Mouse (Mus musculus) myocyte (in vitro differentiated cells): Measurements from ENCODE around the gene Nupr1l. TPM values are rescaled to one million over a fixed set of nuclear protein-coding genes. Genes with fewer than 3 reads are reported as not detected.
"Not testable (repeated sequence)": the region's sequence is repeated elsewhere in the genome, so short reads cannot be mapped to it uniquely, and the experiment has no call there.

ENCODE experiments used
- H3K27me3 ChIP-seq: one replicate; pipeline ENCODE4 v1.6.1; 2011; ENCODE audit not compliant: control insufficient read depth, insufficient read depth, insufficient read length
- H3K36me3 ChIP-seq: one replicate; pipeline ENCODE4 v1.6.1; 2011; ENCODE audit not compliant: control insufficient read depth, insufficient read depth
- H3K4me2 ChIP-seq: one replicate; pipeline ENCODE4 v1.6.1; 2011; ENCODE audit warnings: low read depth, control low read depth
- H3K4me3 ChIP-seq: one replicate; pipeline ENCODE4 v1.5.1; 2011; ENCODE audit warnings: mild to moderate bottlenecking, control low read depth, moderate library complexity
- H3K79me2 ChIP-seq: one replicate; pipeline ENCODE4 v1.6.1; 2011; ENCODE audit not compliant: control insufficient read depth, insufficient read depth
- H3ac ChIP-seq: one replicate; pipeline ENCODE4 v1.6.1; 2011; ENCODE audit not compliant: control insufficient read depth, insufficient read length
- CEBPB ChIP-seq: IDR thresholded peaks from 2 replicates; pipeline ENCODE4 v1.6.1; 2011; ENCODE audit warnings: mild to moderate bottlenecking, moderate library complexity; ENCODE audit not compliant: poor library complexity, insufficient read depth, severe bottlenecking
- E2F4 ChIP-seq: IDR thresholded peaks from one replicate; pipeline ENCODE4 v1.6.1; 2011; ENCODE audit warnings: mild to moderate bottlenecking, control low read depth, moderate library complexity; ENCODE audit not compliant: insufficient read depth
- MAX ChIP-seq: IDR thresholded peaks from one replicate; pipeline ENCODE4 v1.6.1; 2011; ENCODE audit warnings: low read depth, mild to moderate bottlenecking, control low read depth
- MYOD1 ChIP-seq, 3 experiments: IDR thresholded peaks; one replicate each; pipeline ENCODE4 v1.6.1; 2011; ENCODE audit warnings: control low read depth in 2 of 3, low read depth in 2 of 3, mild to moderate bottlenecking in 2 of 3, moderate library complexity in 1 of 3; ENCODE audit not compliant: insufficient read length in 2 of 3, control insufficient read depth in 1 of 3
- MYOG ChIP-seq, 3 experiments: IDR thresholded peaks; one replicate each; pipeline ENCODE4 v1.6.1; 2011; ENCODE audit warnings: control low read depth in 2 of 3, low read depth in 2 of 3, mild to moderate bottlenecking in 2 of 3; ENCODE audit not compliant: insufficient read length in 2 of 3, control insufficient read depth in 1 of 3, insufficient read depth in 1 of 3
- POLR2A ChIP-seq: IDR thresholded peaks from one replicate; pipeline ENCODE4 v1.6.1; 2011; ENCODE audit warnings: low read depth, mild to moderate bottlenecking, control low read depth, moderate library complexity; ENCODE audit not compliant: insufficient read length
- POLR2AphosphoS2 ChIP-seq: IDR thresholded peaks from one replicate; pipeline ENCODE4 v1.6.1; 2011; ENCODE audit warnings: low read depth, control low read depth; ENCODE audit not compliant: insufficient read length
- REST ChIP-seq: IDR thresholded peaks from one replicate; pipeline ENCODE4 v1.6.1; 2011; ENCODE audit warnings: mild to moderate bottlenecking, control low read depth, moderate library complexity; ENCODE audit not compliant: insufficient read depth, insufficient read length
- SRF ChIP-seq: IDR thresholded peaks from one replicate; pipeline ENCODE4 v1.6.1; 2011; ENCODE audit warnings: low read depth; ENCODE audit not compliant: control insufficient read depth, insufficient read length
- TCF12 ChIP-seq: IDR thresholded peaks from one replicate; pipeline ENCODE4 v1.6.1; 2011; ENCODE audit warnings: mild to moderate bottlenecking, control low read depth; ENCODE audit not compliant: poor library complexity, insufficient read depth, severe bottlenecking
- TCF3 ChIP-seq: IDR thresholded peaks from one replicate; pipeline ENCODE4 v1.6.1; 2011; ENCODE audit warnings: low read depth, control low read depth; ENCODE audit not compliant: insufficient read length
- USF1 ChIP-seq: IDR thresholded peaks from one replicate; pipeline ENCODE4 v1.6.1; 2011; ENCODE audit warnings: low read depth, mild to moderate bottlenecking, control low read depth, moderate library complexity
- polyA plus RNA-seq: library from polyadenylated mRNA; unstranded; fragments of >200 nt; fragmentation: generic; extraction: Trizol; gene quantifications from one replicate; pipeline ENCODE4 v1.2.1, GENCODE M21; 2012; ENCODE audit warnings: missing spikeins

Gene Nupr1l
- polyA plus RNA-seq, 1 experiment, result 1.1 TPM

DNA sequence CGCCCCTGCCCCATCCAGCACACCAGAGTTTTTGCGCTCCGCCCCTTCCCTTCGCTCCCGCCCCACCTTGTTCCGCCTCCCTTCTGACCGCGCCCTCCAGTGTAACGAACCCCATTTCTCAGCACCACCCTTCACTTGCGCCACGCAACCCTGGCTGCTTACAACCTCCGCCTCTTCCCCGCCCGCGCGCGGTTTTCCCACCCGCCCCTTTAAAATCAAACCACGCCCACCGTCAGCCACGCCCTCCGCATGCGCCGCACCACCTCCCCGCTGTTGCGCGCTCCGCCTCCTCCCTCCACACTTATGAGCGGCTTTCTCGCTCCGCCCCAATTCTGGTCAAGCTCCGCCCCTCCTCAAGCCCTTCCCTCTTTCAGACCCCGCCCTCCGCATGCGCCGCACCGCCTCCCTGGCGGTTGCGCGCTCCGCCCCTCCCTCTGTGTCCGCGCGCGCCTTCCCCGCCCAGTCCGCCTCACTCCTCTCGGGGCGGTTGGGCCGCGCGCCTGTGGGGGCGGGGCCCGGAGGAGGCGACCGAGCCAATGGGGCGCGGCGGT lies 33.2 kb downstream of the Nupr1l start, which contains the start of gene Vkorc1l1:
Vkorc1l1 (plus strand) TSS at position 476 of the 551 bp plus-strand sequence.
- peak within 1 kb of the TSS; percentile 91 for H3K4me2 ChIP-seq
- H3K27me3 ChIP-seq, result no peaks in the 10 kb centered on the region
- peak; percentile 3 for TF ChIP-seq E2F4
- TF ChIP-seq TCF12, result no peak
- TF ChIP-seq POLR2AphosphoS2, result no peak
- TF ChIP-seq CEBPB, result no peak
- peak; percentile 3 for TF ChIP-seq POLR2A
- no peak for TF ChIP-seq SRF
- TF ChIP-seq REST, result no peak

GRCm38 (mm10) chr5:129942073-129942939 lies 34.0 kb downstream of the Nupr1l start:
- not testable (repeated sequence) for H3K27me3 ChIP-seq, H3K36me3 ChIP-seq
- Histone ChIP-seq H3K4me3 (peak overlapping the region; percentile 46), H3K79me2 (peaks cover 47% of the 10 kb centered on the region), H3K4me2 (peak overlapping the region; percentile 85), H3ac (peak overlapping the region; percentile 94)

More for the DNA sequence above, 33.2 kb downstream of the Nupr1l start, which contains the start of gene Vkorc1l1:
- no peaks in the 10 kb centered on the region for H3K36me3 ChIP-seq
- H3K4me3 ChIP-seq, result peak within 1 kb of the TSS; percentile 46
- H3ac ChIP-seq, result peak within 1 kb of the TSS; percentile 94
- H3K79me2 ChIP-seq, result peaks cover 39% of the 10 kb centered on the region

DNA sequence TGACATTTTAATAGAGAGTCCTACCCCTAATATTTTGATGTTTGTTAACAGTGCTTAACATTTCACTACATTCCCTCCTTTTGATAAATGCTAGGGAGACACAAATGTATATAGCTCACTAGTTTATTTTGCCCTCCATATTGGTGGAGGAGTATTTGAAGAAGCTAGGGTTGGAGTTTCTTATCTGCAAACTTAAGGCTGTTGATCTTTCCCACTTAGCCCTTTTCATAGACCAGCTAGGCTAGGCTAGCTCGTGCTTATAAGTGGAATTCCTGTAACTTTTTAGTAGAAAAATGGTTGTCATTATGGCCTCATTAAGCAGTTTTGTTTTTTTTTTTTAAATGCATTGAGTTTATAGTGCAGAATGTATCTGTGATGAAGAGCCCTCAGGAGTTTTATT lies 35.1 kb downstream of the Nupr1l start:
- no peak for TF ChIP-seq MYOD1 (IDR thresholded peaks at IDR 0.05; ENCODE audit: control insufficient read depth in 1 of 3, insufficient read length in 2 of 3, low read depth in 2 of 3)
- TF ChIP-seq TCF3, result no peak
- TF ChIP-seq REST, result no peak
- no peak for TF ChIP-seq USF1
- TF ChIP-seq TCF12, result no peak
- no peak for TF ChIP-seq SRF
- TF ChIP-seq MAX, result no peak
- no peak for TF ChIP-seq CEBPB
- TF ChIP-seq E2F4, result no peak
- Histone ChIP-seq H3K79me2 (peaks cover 58% of the 10 kb centered on the region), H3K27me3 (no peaks in the 10 kb centered on the region), H3K4me2 (no peak overlapping the region), H3K36me3 (peaks cover 5% of the 10 kb centered on the region), H3ac (no peak overlapping the region), H3K4me3 (peak overlapping the region; percentile 46)

DNA sequence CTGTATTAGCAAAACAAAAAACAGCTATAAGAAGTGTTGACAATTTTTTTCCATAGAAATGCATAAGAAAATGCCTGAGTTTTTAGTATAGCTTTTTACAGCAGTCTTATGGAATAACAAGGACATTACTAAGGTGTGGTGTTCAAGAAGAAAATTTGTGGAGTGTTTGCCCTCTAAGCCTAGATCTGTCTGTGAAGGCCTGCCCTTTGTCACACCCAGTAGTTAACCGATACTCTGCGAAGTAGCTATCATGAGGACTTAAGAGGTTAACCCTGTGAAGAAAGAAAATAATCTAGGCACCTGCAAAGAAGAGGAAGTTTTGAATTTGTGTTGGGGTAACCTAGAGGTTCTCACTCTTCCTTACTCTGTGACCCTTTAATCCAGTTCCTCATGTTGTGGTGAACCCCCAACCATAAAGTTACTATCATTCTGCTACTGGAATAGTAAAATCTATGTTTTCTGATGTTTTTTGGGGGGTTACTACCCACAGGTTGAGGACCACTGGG lies 39.2 kb downstream of the Nupr1l start:
- H3K79me2 ChIP-seq, result peaks cover 95% of the 10 kb centered on the region
- H3K4me2 ChIP-seq, result no peak overlapping the region
- H3ac ChIP-seq, result no peak overlapping the region
- H3K27me3 ChIP-seq, result no peaks in the 10 kb centered on the region
- peaks cover 5% of the 10 kb centered on the region for H3K36me3 ChIP-seq
- TF ChIP-seq MYOG (IDR thresholded peaks at IDR 0.05; ENCODE audit: control insufficient read depth in 1 of 3, insufficient read depth in 1 of 3, insufficient read length in 2 of 3, low read depth in 2 of 3) (no peak), E2F4 (no peak), POLR2A (no peak), REST (no peak), MAX (no peak), MYOD1 (IDR thresholded peaks at IDR 0.05; ENCODE audit: control insufficient read depth in 1 of 3, insufficient read length in 2 of 3, low read depth in 2 of 3) (no peak), USF1 (no peak), SRF (no peak), TCF12 (no peak), POLR2AphosphoS2 (no peak), CEBPB (no peak), TCF3 (no peak)
- no peak overlapping the region for H3K4me3 ChIP-seq

GRCm38 (mm10) chr5:129952143-129952542 lies 43.8 kb downstream of the Nupr1l start:
- Histone ChIP-seq H3ac (no peak overlapping the region), H3K4me3 (no peak overlapping the region), H3K27me3 (no peaks in the 10 kb centered on the region)

More at GRCm38 (mm10) chr5:129952143-129952542, 43.8 kb downstream of the Nupr1l start:
- Histone ChIP-seq H3K79me2 (peaks cover 86% of the 10 kb centered on the region), H3K4me2 (no peak overlapping the region), H3K36me3 (peaks cover 5% of the 10 kb centered on the region)
- TF ChIP-seq SRF, result no peak
- TF ChIP-seq E2F4, result no peak
- TF ChIP-seq REST, result no peak
- no peak for TF ChIP-seq MYOD1 (IDR thresholded peaks at IDR 0.05; ENCODE audit: control insufficient read depth in 1 of 3, insufficient read length in 2 of 3, low read depth in 2 of 3)
- TF ChIP-seq MAX, result no peak
- TF ChIP-seq TCF3, result no peak
